ENCODE assay signal across 26 mouse cellular contexts in genomic region chrX:42320424-42320823, GRCm38 (mm10).
DNase-seq lines count a peak whose midpoint lies in the region; ATAC-seq lines count a peak whose summit lies in the region.
"Had no signal": no experiment of that assay in that cellular context is flagged by ENCODE, and none has a peak within 500 bp of the region (broad histone marks: within the 10 kb centered on the region; RNA-seq: fewer than 3 reads in every experiment).

No protein-coding gene starts in this region.

- H3K27me3 ChIP-seq in forebrain, embryonic 10.5 days (ENCODE audit: poor library complexity, severe bottlenecking) = no peaks in the 10 kb centered on the region
- H3K27me3 ChIP-seq in forebrain, embryonic 13.5 days = no peaks in the 10 kb centered on the region
- no peaks in the 10 kb centered on the region for H3K27me3 ChIP-seq in hindbrain, embryonic 11.5 days (ENCODE audit: control insufficient read depth, insufficient read depth, low read length)
- no peaks in the 10 kb centered on the region for H3K27me3 ChIP-seq in hindbrain, embryonic 16.5 days (replicated peaks; ENCODE audit: control insufficient read depth, insufficient read depth, low read length)
- no peaks in the 10 kb centered on the region for H3K27me3 ChIP-seq in midbrain, embryonic 14.5 days (ENCODE audit: control insufficient read depth, insufficient read depth, low read length)
- H3K27me3 ChIP-seq in midbrain, embryonic 13.5 days = no peaks in the 10 kb centered on the region
- H3K27me3 ChIP-seq: embryonic facial prominence, embryonic 13.5 days; hindbrain, embryonic 12.5 days; kidney, embryonic 15.5 days; limb, embryonic 12.5 days; liver, embryonic 12.5 days; lung, embryonic 15.5 days; neural tube, embryonic 13.5 days; stomach, embryonic 15.5 days had no signal

- no peaks in the 10 kb centered on the region for H3K9me3 ChIP-seq in forebrain, embryonic 10.5 days
- H3K9me3 ChIP-seq in forebrain, embryonic 13.5 days (replicated peaks) = no peaks in the 10 kb centered on the region
- no peaks in the 10 kb centered on the region for H3K9me3 ChIP-seq in hindbrain, embryonic 11.5 days (ENCODE audit: control insufficient read depth, low read length)
- no peaks in the 10 kb centered on the region for H3K9me3 ChIP-seq in hindbrain, embryonic 16.5 days (ENCODE audit: control insufficient read depth, low read length)
- H3K9me3 ChIP-seq in midbrain, embryonic 14.5 days (ENCODE audit: control insufficient read depth, low read length) = no peaks in the 10 kb centered on the region
- H3K9me3 ChIP-seq in midbrain, embryonic 13.5 days = no peaks in the 10 kb centered on the region
- H3K9me3 ChIP-seq: embryonic facial prominence, embryonic 13.5 days; G1E; hindbrain, embryonic 12.5 days; kidney, embryonic 15.5 days; limb, embryonic 12.5 days; liver, embryonic 12.5 days; lung, embryonic 15.5 days; neural tube, embryonic 13.5 days; stomach, embryonic 15.5 days had no signal

- WGBS in forebrain, embryonic 10.5 days = 47% methylated on average over 5 of the region's 5 CpGs
- 27% methylated on average over 5 of the region's 5 CpGs for WGBS in forebrain, embryonic 13.5 days
- 48% methylated on average over 5 of the region's 5 CpGs for whole genome bisulfite sequencing in hindbrain, embryonic 11.5 days
- 37% methylated on average over 5 of the region's 5 CpGs for WGBS in hindbrain, embryonic 16.5 days
- WGBS in midbrain, embryonic 14.5 days = 32% methylated on average over 5 of the region's 5 CpGs
- 35% methylated on average over 5 of the region's 5 CpGs for WGBS in midbrain, embryonic 13.5 days

- no peak overlapping the region for H3K4me3 ChIP-seq in forebrain, embryonic 10.5 days
- H3K4me3 ChIP-seq in forebrain, embryonic 13.5 days = no peak overlapping the region
- H3K4me3 ChIP-seq in hindbrain, embryonic 11.5 days (ENCODE audit: low read depth, low read length) = no peak overlapping the region
- H3K4me3 ChIP-seq in hindbrain, embryonic 16.5 days (ENCODE audit: low read length) = no peak overlapping the region
- no peak overlapping the region for H3K4me3 ChIP-seq in midbrain, embryonic 14.5 days (replicated peaks; ENCODE audit: low read depth, low read length)
- no peak overlapping the region for H3K4me3 ChIP-seq in midbrain, embryonic 13.5 days (replicated peaks)
- H3K4me3 ChIP-seq: embryonic facial prominence, embryonic 13.5 days; hindbrain, embryonic 12.5 days; kidney, embryonic 15.5 days; left cerebral cortex, adult 2 months; limb, embryonic 12.5 days; liver, embryonic 12.5 days; lung, embryonic 15.5 days; neural tube, embryonic 13.5 days; stomach, embryonic 15.5 days had no signal

- no peak overlapping the region for H3K4me2 ChIP-seq in forebrain, embryonic 13.5 days
- H3K4me2 ChIP-seq in hindbrain, embryonic 11.5 days (replicated peaks; ENCODE audit: low read depth, low read length) = no peak overlapping the region
- H3K4me2 ChIP-seq in hindbrain, embryonic 16.5 days (ENCODE audit: low read length) = no peak overlapping the region
- H3K4me2 ChIP-seq in midbrain, embryonic 14.5 days (ENCODE audit: low read length) = no peak overlapping the region
- no peak overlapping the region for H3K4me2 ChIP-seq in midbrain, embryonic 13.5 days (replicated peaks)
- H3K4me2 ChIP-seq: embryonic facial prominence, embryonic 13.5 days; hindbrain, embryonic 12.5 days; kidney, embryonic 15.5 days; limb, embryonic 12.5 days; liver, embryonic 12.5 days; lung, embryonic 15.5 days; neural tube, embryonic 13.5 days; stomach, embryonic 15.5 days had no signal

- H3K9ac ChIP-seq in forebrain, embryonic 13.5 days = no peak overlapping the region
- H3K9ac ChIP-seq in hindbrain, embryonic 11.5 days (ENCODE audit: low read depth, low read length) = no peak overlapping the region
- H3K9ac ChIP-seq in hindbrain, embryonic 16.5 days (ENCODE audit: low read depth, low read length) = no peak overlapping the region
- no peak overlapping the region for H3K9ac ChIP-seq in midbrain, embryonic 14.5 days (replicated peaks; ENCODE audit: low read length)
- no peak overlapping the region for H3K9ac ChIP-seq in midbrain, embryonic 13.5 days (replicated peaks)
- H3K9ac ChIP-seq: embryonic facial prominence, embryonic 13.5 days; hindbrain, embryonic 12.5 days; kidney, embryonic 15.5 days; limb, embryonic 12.5 days; liver, embryonic 12.5 days; lung, embryonic 15.5 days; neural tube, embryonic 13.5 days; stomach, embryonic 15.5 days had no signal

- H3K36me3 ChIP-seq in forebrain, embryonic 10.5 days (replicated peaks) = no peaks in the 10 kb centered on the region
- H3K36me3 ChIP-seq in forebrain, embryonic 13.5 days (ENCODE audit: poor library complexity, severe bottlenecking) = no peaks in the 10 kb centered on the region
- H3K36me3 ChIP-seq in hindbrain, embryonic 11.5 days (ENCODE audit: control insufficient read depth, insufficient read depth, low read length) = no peaks in the 10 kb centered on the region
- no peaks in the 10 kb centered on the region for H3K36me3 ChIP-seq in hindbrain, embryonic 16.5 days (ENCODE audit: control insufficient read depth, insufficient read depth, low read length)
- H3K36me3 ChIP-seq in midbrain, embryonic 14.5 days (ENCODE audit: control insufficient read depth, insufficient read depth, low read length) = no peaks in the 10 kb centered on the region
- H3K36me3 ChIP-seq in midbrain, embryonic 13.5 days = no peaks in the 10 kb centered on the region
- H3K36me3 ChIP-seq: embryonic facial prominence, embryonic 13.5 days; G1E; hindbrain, embryonic 12.5 days; kidney, embryonic 15.5 days; limb, embryonic 12.5 days; liver, embryonic 12.5 days; lung, embryonic 15.5 days; neural tube, embryonic 13.5 days; stomach, embryonic 15.5 days had no signal

- H3K4me1 ChIP-seq in forebrain, embryonic 10.5 days = peaks cover 27% of the 10 kb centered on the region
- 0 out of 2 replicates have a peak, but pooled peaks cover 3% of the 10 kb centered on the region for H3K4me1 ChIP-seq in forebrain, embryonic 13.5 days
- H3K4me1 ChIP-seq in hindbrain, embryonic 11.5 days (replicated peaks; ENCODE audit: control insufficient read depth, insufficient read depth, low read length) = no peaks in the 10 kb centered on the region
- H3K4me1 ChIP-seq in hindbrain, embryonic 16.5 days (ENCODE audit: control insufficient read depth, insufficient read depth, low read depth, low read length) = no peaks in the 10 kb centered on the region
- H3K4me1 ChIP-seq in midbrain, embryonic 14.5 days (ENCODE audit: control insufficient read depth, insufficient read depth, low read length) = no peaks in the 10 kb centered on the region
- 0 out of 2 replicates have a peak, but pooled peaks cover 4% of the 10 kb centered on the region for H3K4me1 ChIP-seq in midbrain, embryonic 13.5 days (replicated peaks)
- H3K4me1 ChIP-seq: embryonic facial prominence, embryonic 13.5 days; hindbrain, embryonic 12.5 days; kidney, embryonic 15.5 days; limb, embryonic 12.5 days; liver, embryonic 12.5 days; stomach, embryonic 15.5 days had no signal

- no peak for ATAC-seq in forebrain, embryonic 13.5 days
- ATAC-seq in hindbrain, embryonic 11.5 days (ENCODE audit: low FRiP score) = no peak
- no peak for ATAC-seq in hindbrain, embryonic 16.5 days
- no peak for ATAC-seq in midbrain, embryonic 14.5 days (ENCODE audit: low FRiP score, low TSS enrichment)
- ATAC-seq in midbrain, embryonic 13.5 days = no peak
- ATAC-seq: CD4-positive, CD25-positive, alpha-beta regulatory T cell, adult 4 months; intestine, embryonic 16.5 days; liver, embryonic 12.5 days had no signal

- 0 out of 2 replicates have a peak overlapping the region, but pooled peaks have one; percentile 21 for H3K27ac ChIP-seq in forebrain, embryonic 10.5 days
- no peak overlapping the region for H3K27ac ChIP-seq in forebrain, embryonic 13.5 days
- no peak overlapping the region for H3K27ac ChIP-seq in hindbrain, embryonic 11.5 days (ENCODE audit: low read depth, low read length)
- H3K27ac ChIP-seq in hindbrain, embryonic 16.5 days (ENCODE audit: low read depth, low read length) = no peak overlapping the region
- H3K27ac ChIP-seq in midbrain, embryonic 14.5 days (replicated peaks; ENCODE audit: low read depth, low read length) = no peak overlapping the region
- H3K27ac ChIP-seq in midbrain, embryonic 13.5 days = no peak overlapping the region
- H3K27ac ChIP-seq: embryonic facial prominence, embryonic 13.5 days; hindbrain, embryonic 12.5 days; kidney, embryonic 15.5 days; left cerebral cortex, adult 2 months; limb, embryonic 12.5 days; liver, embryonic 12.5 days; lung, embryonic 15.5 days; neural tube, embryonic 13.5 days; stomach, embryonic 15.5 days had no signal

- DNase-seq in forebrain, embryonic 10.5 days (ENCODE audit: extremely low spot score, low spot score) = no peak
- DNase-seq in hindbrain, embryonic 11.5 days (ENCODE audit: low spot score) = peak; percentile 8
- DNase-seq in midbrain, embryonic 14.5 days = peak; percentile 18
- DNase-seq in skeletal muscle tissue, adult 2 months (ENCODE audit: low read depth, low spot score) = peak; percentile 0
- DNase-seq in left cerebral cortex, adult 8-10 months (ENCODE audit: low spot score in 2 of 2) = no peak
- DNase-seq: cerebellum, adult 2 months; cerebellum, postnatal 36 days; kidney, postnatal 4 days; layer of hippocampus, adult 9-11 months; thymus, adult 18-20 months; thymus, postnatal 4 days had no signal

Comparison
In these comparisons a context has a peak if more than half of its experiments do, and no peak if none do; other contexts are left out.
1. DNase-seq: peak in hindbrain, embryonic 11.5 days (single experiment), midbrain, embryonic 14.5 days (single experiment) and skeletal muscle tissue, adult 2 months (single experiment); none in forebrain, embryonic 10.5 days (single experiment) and left cerebral cortex, adult 8-10 months (0 of 2).